Mouse (Mus musculus): ENCODE data around the gene Frmpd1.

DNA sequence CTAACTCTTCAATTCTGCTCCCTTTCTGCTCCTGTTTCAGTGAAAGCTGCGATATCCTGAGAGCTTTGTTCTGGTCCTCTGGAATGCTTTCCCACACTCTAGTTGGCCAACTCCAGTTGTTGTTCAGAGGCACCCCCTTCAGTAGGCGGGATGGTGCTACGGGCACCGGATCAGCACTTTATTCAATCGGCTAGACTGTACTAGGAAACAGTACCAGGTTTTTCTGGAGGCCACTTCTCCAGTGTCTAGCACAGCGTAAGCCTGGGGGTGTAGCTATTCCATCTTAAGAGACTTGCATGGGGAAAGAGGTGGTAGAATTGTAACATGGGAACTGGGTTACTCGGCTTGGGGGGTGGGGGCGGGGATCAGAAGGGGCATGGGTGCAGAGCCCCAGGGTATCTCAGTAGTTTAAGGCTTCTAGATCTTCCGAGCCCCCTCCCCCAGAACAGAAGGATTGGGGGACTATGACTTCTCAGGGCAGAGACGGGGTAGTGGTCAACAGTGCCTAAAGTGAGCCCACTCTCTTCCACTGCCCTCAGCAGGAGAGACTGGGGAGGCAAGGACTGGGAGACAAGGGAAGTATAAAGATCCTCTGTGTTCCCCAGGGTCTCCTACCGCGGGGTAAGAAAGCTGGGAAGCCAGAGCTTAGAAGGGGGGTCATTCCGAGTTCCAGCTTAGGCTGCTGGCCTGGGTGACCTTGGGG, 706 bp upstream of the Frmpd1 start:
- TF ChIP-seq POLR2A (IDR thresholded peaks at IDR 0.05; ENCODE audit: borderline replicate concordance, control insufficient read depth, low read depth, low read length) (no peak), CTCF (IDR thresholded peaks at IDR 0.05; ENCODE audit: control insufficient read depth, insufficient read depth, low read length) (no peak)
